Mouse (Mus musculus) pancreas, adult 10 weeks (tissue): Measurements from ENCODE around the gene Exo1. TPM values are rescaled to one million over a fixed set of nuclear protein-coding genes. Genes with fewer than 3 reads are reported as not detected.

Experiments
- polyA plus RNA-seq: library from polyadenylated mRNA; stranded (reverse); fragments of 350-450 nt; fragmentation: Illumina TruSeq; extraction: RNeasy Lipid Tissue Mini Kit (QIAGEN cat#74804); gene quantifications from one replicate; pipeline ENCODE4 v1.2.3, GENCODE M21; 2015; ENCODE audit warnings: low read depth, low replicate concordance; ENCODE audit not compliant: insufficient read depth

Gene Exo1
- not detected for polyA plus RNA-seq

GRCm38 (mm10) chr1:175880453-175881296 is at the start of gene Exo1:
TSS of gene Exo1 (plus strand) at chr1:175880581.

GRCm38 (mm10) chr1:175920029-175920428 is 39.6 kb downstream of the Exo1 start, which contains the start of gene Gm38100:
TSS of gene Gm38100 (plus strand) at chr1:175920329.

Other genes with a start within 250 kb of the Exo1 start
- gene Opn3, start 187.8 kb upstream of the Exo1 start, polyA plus RNA-seq: 0.74 TPM
- 1.4 TPM for gene Chml, start 187.7 kb upstream of the Exo1 start, polyA plus RNA-seq
- not detected for gene Wdr64, start 182.0 kb upstream of the Exo1 start, polyA plus RNA-seq
- gene Gm38100, start 39.7 kb downstream of the Exo1 start, polyA plus RNA-seq: not detected
- not detected for gene Rbm8a2, start 98.5 kb downstream of the Exo1 start, polyA plus RNA-seq